Mouse (Mus musculus) urinary bladder, adult 2 months (tissue): ENCODE results near the gene Fgg. TPM values are rescaled to one million over a fixed set of nuclear protein-coding genes. Genes with fewer than 3 reads are reported as not detected.

Source experiments
- DNase-seq: peaks from one replicate; pipeline ENCODE4 v3.0.0; 2022; ENCODE audit warnings: low spot score
- polyA plus RNA-seq: library from polyadenylated mRNA; depleted of rRNA; stranded (reverse); fragments of >200 nt; gene quantifications from 2 replicates; pipeline ENCODE4 v1.2.3, GENCODE M21; 2012; rRNA removed

The Fgg gene
- polyA plus RNA-seq, 1 experiment = not detected

DNA sequence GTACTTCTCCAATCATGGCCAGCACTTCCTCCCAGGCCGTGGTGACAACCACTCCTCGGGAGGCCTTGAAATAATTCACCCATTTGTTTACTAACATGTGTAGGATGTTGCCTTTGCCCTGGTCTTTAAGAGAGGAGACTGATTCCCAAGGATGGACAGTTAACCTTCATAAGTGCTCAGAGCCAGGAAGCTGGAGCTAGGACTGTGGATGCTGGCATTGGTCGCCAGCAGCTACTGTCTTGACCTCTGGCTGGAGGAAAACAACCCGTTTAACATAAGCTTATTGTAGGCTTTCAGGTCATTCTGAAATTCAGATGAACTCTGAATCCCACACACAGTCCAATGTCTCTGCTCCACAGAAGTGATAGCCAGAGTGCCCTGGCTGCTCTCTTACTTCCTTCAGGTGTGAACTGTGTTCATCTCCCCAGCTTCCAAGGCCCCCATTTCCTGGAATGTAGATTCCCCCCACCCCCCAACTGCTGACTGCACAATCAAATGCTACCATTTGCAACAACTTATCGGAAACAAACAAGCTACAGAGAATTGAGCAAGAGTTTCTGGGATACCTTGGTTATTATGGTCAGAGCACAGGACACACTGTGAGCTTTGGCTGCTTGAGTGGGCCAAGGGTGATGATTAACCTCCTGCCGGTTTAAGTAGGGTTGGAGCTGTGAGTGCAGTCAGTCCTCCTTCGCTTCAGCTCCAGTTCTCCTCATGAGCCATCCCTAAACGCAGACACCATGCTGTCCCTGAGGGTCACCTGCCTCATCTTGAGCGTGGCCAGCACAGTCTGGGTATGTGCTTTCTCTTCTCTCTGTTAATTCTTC lies 18.2 kb downstream of the Fgg start, which contains the start of gene Fga:
Gene Fga, plus strand, starts transcription at position 602 of the 827 bp plus-strand sequence.
- DNase-seq = no peak

DNA sequence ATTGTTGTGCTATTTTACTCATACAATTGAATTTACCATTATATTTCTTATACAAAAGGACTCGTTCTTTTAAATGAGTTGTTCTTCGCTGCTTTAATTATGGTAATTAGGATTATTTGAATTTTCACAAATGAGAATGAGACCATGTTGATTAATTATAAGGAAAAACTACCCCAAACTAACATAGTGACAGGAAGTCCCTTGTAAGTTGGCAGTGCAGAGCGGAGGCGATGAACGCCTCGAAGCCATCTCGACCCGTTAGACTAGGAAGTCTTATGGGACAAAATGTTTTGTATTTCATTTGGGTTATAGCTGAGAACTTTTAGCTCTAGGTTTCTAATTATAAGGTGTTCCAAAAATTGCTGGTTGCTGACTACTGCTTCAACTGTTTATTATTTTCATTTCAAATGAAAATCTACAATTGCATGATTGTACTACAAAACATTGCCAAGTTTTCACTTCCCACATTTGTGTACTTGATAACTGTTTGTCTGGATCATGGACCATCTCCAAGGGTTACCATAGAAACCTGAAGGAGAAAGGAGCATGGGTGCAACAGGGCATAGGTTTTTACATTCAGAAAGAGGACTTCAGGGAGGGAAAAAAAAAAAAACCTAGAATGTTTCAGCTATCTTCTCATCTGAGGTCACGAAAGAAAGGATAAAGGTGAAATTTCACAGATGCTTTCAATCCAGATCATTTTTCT lies 20.2 kb downstream of the Fgg start:
- DNase-seq = no peak

DNA sequence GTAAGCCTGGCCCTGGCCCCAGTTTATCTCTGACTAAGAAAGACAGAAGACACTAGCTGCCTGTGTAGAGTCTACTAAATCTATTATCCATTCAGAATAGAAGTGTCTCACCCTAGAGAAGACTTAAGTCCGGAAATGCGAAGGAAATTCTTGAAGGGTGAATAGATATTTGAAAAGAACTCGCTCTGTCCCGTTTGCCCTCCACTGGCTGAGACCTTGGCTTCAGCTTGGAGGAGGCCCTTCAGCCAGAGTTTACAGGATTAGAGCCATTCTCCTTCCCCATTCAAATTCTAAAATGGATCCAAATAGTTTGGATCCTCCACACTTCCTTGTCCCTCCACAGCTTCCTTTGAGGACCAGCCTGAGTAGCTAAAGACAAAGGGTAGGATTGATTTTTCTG lies 22.8 kb downstream of the Fgg start:
- DNase-seq = no peak

DNA sequence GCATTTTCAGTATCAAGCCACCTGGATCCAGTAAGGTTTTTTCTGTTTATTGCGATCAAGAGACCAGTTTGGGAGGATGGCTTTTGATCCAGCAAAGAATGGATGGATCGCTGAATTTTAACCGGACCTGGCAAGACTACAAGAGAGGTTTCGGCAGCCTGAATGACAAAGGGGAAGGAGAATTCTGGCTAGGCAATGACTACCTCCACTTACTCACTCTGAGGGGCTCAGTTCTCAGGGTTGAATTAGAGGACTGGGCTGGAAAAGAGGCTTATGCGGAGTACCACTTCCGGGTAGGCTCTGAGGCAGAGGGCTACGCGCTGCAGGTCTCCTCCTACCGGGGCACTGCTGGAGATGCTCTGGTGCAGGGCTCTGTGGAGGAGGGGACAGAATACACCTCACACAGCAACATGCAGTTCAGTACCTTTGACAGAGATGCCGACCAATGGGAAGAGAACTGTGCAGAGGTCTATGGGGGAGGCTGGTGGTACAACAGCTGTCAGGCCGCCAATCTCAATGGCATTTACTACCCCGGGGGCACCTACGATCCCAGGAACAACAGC lies 25.3 kb downstream of the Fgg start:
- DNase-seq = no peak

DNA sequence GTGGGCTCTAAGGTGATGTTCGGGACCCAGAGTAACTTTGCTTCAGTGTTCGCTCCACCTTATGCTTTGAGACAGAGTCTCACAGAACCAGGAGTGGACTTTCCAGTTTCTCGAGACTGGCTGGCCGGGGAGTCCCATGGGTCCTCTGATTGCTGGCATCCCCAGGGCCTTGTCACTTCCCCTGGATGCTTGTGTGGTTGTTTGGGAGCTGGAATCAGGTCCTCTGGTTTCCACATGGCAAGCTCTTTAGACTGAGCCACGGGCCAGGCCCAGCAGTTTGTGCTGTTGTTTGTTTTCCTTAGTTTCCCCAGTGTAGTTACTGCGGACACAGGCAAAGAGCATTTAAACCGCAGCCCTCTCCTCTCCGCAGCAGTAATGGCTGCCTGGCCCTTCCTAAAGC lies 26.3 kb downstream of the Fgg start:
- no peak for DNase-seq

DNA sequence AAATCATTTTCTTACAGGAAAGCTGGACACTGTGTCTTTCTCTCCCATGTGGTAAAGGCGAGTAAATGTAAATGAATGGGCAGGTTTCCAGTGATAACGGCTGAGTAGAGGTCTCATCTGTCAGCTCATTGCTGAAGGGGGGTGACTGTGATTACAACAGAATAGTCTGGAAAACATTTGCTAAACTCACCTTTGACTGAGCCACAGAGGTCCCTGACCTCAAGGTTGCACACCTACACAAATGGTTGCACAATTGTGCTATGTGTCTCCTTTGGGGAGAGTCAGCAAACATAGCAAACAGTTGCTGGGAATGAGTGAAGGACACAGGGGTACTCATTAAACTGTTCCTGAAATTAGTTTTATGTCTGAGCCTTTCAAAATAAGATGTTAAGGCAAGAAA lies 31.3 kb downstream of the Fgg start:
- DNase-seq = no peak

DNA sequence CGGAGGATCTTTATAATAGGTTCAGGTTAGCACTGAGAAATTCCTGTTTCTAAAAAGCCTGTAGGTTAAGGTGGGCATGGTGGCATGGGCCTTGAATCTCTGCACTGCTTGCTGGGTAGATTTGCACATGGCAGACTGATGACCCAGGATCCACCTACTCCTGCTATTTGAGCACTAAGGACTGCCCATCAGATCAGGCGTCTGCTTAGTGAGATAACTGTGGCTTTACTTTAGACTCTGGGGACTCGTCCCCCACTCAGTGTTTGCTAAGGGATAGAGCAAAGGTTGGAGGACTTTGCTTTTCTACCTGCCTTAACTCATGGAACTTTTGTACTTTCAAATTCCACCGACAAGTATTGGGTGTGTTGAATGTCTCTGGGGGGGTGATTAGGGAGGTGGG lies 32.1 kb downstream of the Fgg start:
- DNase-seq = no peak

DNA sequence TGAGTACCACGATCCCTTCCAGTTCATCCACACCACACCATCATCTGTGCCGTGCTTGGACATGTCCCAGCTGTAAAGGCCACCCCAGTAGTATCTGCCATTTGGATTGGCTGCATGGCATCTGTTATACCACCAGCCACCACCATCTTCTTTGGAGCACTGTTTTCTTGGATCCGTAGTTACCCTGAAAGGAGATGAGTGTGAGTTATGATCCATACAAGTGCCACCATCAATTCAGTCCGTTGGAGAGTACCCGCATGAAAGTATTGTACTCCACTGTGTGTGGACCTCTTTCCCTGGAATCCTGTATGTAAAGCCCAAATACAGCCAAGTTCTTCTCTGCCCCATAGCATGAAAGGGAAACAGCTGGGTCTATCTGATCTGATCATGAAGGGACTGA lies 34.9 kb downstream of the Fgg start:
- DNase-seq = no peak

DNA sequence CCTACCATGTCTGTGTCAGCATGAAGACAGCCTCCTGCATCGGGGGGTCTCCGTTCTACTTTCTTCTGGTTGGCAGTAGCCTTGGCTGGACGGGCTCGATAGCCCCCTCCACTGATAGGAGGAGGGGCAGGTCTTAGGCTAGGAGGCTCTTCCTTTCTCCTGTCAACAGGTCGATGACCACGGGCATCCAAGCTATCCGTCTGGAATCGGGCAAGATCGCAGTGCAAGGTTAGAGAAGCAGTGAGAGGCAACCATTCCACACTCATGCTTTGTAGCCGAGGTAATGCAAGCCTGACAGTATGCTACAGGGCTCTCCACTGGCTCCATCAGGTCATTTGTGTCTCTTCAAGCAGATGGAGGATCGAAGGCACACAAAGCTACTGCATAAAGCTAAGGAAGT lies 39.1 kb downstream of the Fgg start:
- no peak for DNase-seq

DNA sequence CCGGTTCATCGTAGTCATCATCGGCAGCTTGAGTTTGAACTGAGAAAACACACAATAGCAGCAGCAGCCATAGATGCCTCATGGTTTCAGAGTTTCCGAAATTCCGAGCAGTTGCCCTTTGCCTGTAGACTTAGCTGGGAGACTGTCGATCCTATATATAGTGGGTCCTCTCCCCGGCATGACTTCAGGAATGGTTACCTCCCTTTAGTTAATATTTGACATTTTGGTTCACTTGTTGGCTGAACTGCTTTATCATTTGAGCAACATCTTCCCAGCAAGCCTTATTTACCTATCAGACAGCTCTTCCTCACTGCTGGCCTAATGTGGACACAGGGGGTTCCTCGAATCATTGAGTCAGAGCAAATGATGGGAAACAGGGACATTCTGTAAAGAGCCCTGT lies 42.2 kb downstream of the Fgg start, which contains the start of gene Fgb:
Gene Fgb, minus strand, starts transcription at position 184 of the 400 bp plus-strand sequence.
- DNase-seq = no peak

DNA sequence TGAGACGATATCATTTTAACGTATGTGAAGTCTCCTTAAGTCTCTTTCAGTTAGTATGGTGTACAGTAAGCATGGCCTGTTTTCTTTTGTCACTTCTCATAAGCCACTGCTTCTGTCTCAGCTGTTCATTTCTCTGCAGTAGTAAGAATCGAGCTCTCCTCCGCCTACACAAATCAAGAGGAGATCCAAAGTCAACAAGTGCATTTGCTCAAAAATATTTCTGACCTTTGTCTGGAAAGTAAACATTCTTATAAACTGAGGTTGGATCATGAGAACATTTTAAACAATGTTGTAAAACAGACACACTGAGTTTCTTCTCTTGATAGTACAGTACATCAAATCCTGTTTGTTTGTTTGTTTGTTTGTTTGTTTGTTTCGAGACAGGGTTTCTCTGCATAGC lies 43.1 kb downstream of the Fgg start:
- no peak for DNase-seq

DNA sequence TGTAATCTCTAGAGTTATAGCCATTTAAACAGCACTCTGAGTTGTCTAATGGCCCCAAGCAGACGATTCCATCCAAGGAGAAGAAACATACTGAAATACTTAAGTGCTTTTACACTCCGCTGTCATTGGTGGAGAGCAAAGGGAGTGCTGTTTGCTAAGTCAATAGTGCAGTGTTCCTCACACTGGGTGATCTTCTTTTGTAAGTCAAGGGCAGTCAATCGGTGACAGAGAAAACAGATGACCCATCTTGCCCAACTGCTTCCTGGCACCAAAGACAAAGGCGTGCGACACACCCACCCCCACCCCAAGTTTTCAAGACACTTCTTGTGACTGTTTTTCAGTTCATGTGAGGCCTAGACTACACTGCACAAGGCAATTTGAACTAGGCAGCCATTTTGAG lies 44.6 kb downstream of the Fgg start:
- DNase-seq = no peak

DNA sequence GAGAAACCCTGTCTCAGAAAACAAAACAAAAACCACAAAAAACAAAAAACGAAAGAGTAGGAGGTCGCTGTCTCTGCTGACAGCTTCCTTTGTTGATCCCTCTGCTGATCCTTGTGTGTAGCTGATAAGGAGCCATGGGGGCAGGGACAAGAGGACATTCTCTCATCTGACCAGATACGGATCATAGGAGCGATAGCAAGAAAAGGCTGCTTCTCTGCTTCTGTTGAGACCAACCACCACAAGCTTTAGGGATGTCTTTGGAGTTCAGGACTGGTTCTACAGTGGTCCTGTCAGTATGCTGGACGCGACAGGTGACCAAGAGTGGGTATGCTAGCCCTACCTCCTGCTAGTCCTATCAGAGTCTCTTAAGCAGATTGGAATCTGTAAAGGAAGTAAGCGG lies 45.6 kb downstream of the Fgg start:
- no peak for DNase-seq

DNA sequence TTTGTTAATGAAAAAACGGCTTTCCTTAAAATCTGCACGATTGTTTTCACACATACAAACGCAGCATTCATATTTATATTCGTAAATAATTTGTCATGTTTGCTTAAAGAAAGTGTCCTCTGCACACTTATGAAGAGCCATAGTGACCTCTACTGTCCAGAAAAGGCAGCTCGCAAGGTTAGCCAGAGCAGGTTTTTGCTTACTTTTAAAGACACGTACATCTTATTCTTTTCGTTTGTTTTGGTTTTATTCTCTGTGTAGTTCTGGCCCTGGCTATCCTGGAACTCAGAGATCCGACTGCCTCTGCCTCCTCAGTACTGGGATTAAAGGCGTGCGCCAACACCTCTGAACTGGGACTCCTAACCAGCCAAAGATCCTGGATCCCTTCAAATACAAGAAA lies 46.2 kb downstream of the Fgg start:
- no peak for DNase-seq

DNA sequence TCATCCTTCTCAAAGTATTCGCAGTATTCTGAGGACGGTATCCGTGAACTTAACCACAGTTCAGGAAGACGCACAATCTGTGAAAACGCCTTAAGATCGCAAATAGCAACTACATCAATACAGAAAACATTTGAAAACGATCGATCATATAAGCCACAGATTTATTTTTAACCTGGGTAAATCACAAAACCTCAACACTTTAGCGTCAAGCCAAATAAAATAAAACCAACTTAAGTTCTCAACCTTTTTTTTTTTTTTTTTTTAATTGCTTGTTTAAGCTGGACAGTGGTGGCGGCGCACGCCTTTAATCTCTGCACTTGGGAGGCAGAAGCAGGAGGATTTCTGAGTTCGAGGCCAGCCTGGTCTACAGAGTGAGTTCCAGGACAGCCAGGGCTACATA lies 47.2 kb downstream of the Fgg start:
- no peak for DNase-seq

DNA sequence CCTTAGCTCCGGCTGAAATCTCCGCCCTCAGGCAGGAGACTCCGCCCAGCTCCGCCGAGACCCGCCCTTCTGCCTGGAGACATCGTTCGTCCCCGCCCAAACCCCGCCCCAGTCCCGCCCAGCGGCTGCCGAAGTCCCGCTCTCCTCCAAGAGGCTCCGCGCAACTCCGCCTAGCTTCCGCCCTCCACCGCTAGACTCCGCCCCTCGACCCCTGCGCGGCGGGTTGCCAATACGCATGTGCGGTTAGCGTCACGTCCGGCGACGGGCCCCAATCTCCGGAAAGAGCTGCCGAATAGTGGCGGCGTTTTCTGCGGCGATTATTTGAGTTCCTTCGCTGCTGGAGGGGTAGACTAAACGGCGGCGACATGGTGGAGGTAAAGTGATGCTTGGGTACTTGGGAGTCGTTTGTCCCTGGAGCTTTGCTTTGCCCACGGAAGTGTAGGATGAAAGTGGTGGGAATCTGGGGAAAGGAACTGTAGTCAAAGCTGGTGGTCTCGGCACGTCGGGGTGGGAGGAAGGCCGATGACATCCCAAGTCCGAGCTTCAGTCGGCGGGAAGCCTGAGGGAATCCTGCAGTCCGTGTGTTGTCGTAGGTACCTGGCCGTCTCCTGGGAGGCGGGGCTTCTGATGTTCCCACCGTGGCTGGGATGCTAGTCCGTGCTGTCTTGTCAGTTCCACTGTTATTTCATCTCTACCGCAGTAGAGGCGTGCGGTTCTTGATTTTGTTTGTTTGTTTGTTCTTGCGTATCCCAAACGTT lies 47.9 kb downstream of the Fgg start, which contains the start of gene Plrg1:
Gene Plrg1, plus strand, starts transcription at position 242 of the 758 bp plus-strand sequence.
- DNase-seq = peak; percentile 96

DNA sequence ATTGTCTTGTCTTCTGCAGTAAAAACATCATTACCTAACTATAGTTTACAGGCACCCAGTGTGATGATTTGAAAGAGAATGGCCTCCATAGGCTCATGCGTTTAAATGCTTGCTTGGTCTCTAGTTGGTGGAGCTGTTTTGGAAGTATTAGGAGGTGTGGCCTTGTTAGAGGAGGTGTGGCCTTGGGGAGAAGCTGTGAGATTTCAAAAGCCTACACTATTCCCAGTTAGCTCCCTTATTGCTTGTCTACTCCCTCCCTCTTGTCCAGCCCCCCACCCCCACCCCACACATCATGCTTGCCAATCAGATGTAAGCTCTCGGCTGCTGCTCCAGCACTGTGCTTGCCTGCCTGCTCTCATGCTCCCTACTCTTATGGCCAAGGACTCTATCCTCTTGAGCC lies 49.5 kb downstream of the Fgg start:
- no peak for DNase-seq

Other genes starting within 250 kb of the Fgg start
- 1.0 and 1.1 TPM in 2 replicates for gene Rbm46, start 131.2 kb upstream of the Fgg start, polyA plus RNA-seq
- gene Lrat, start 103.8 kb upstream of the Fgg start, polyA plus RNA-seq = 1.5 and 1.7 TPM in 2 replicates
- gene Fga, start 18.4 kb downstream of the Fgg start, polyA plus RNA-seq = 0.27 TPM in 1 of 2 replicates, not detected in the other
- gene Fgb, start 42.1 kb downstream of the Fgg start, polyA plus RNA-seq = 0.01 and 0.25 TPM in 2 replicates
- gene Plrg1, start 47.8 kb downstream of the Fgg start, polyA plus RNA-seq = 47.6 and 52.4 TPM in 2 replicates
- 0.17 and 0.25 TPM in 2 replicates for gene Dchs2, start 120.2 kb downstream of the Fgg start, polyA plus RNA-seq